Mouse (Mus musculus) lung, postnatal 14 days (tissue): ENCODE results near the gene Ppp1cc.
"Not testable (repeated sequence)": the region's sequence is repeated elsewhere in the genome, so short reads cannot be mapped to it uniquely, and the experiment has no call there.

Experiments
- DNase-seq: peaks from one replicate; pipeline ENCODE4 v3.0.0; 2021

Ppp1cc gene

GRCm38 (mm10) chr5:122166636-122167161 is 8.6 kb downstream of the Ppp1cc start:
- no peak for DNase-seq

- no peak for DNase-seq
Measured at GRCm38 (mm10) chr5:122168344-122169069, 10.4 kb downstream of the Ppp1cc start.

- no peak for DNase-seq
Measured at GRCm38 (mm10) chr5:122171058-122171457, 13.0 kb downstream of the Ppp1cc start.

- DNase-seq: no peak
Measured at GRCm38 (mm10) chr5:122175402-122175801, 17.3 kb downstream of the Ppp1cc start.

- no peak for DNase-seq
Measured at GRCm38 (mm10) chr5:122175961-122176360, 17.9 kb downstream of the Ppp1cc start.

- DNase-seq: peak; percentile 72
Measured at GRCm38 (mm10) chr5:122176398-122176797, 18.3 kb downstream of the Ppp1cc start.

- DNase-seq: no peak
Measured at GRCm38 (mm10) chr5:122179665-122180064, 21.6 kb downstream of the Ppp1cc start.

- DNase-seq: no peak
Measured at GRCm38 (mm10) chr5:122184283-122184806, 26.3 kb downstream of the Ppp1cc start.

GRCm38 (mm10) chr5:122184858-122185257 is 26.8 kb downstream of the Ppp1cc start:
- DNase-seq: not testable (repeated sequence)

GRCm38 (mm10) chr5:122189115-122189514 is 31.0 kb downstream of the Ppp1cc start:
- DNase-seq: no peak

- DNase-seq: no peak
Measured at GRCm38 (mm10) chr5:122190465-122190864, 32.4 kb downstream of the Ppp1cc start.

GRCm38 (mm10) chr5:122191269-122192063 is 33.4 kb downstream of the Ppp1cc start:
- DNase-seq: no peak

- no peak for DNase-seq
Measured at GRCm38 (mm10) chr5:122192347-122192746, 34.3 kb downstream of the Ppp1cc start.

- DNase-seq: no peak
Measured at GRCm38 (mm10) chr5:122200872-122201271, 42.8 kb downstream of the Ppp1cc start.

GRCm38 (mm10) chr5:122201904-122202303 is 43.8 kb downstream of the Ppp1cc start:
- DNase-seq: no peak

GRCm38 (mm10) chr5:122204180-122204579 is 46.1 kb downstream of the Ppp1cc start:
- DNase-seq: no peak

- DNase-seq: no peak
Measured at GRCm38 (mm10) chr5:122206475-122206874, 48.4 kb downstream of the Ppp1cc start, which contains the start of gene Hvcn1. Gene Hvcn1 (plus strand): TSS chr5:122206804.

- no peak for DNase-seq
Measured at GRCm38 (mm10) chr5:122208909-122209308, 50.8 kb downstream of the Ppp1cc start.

- peak; percentile 43 for DNase-seq
Measured at GRCm38 (mm10) chr5:122209591-122210368, 51.7 kb downstream of the Ppp1cc start.

- no peak for DNase-seq
Measured at GRCm38 (mm10) chr5:122210890-122211289, 52.8 kb downstream of the Ppp1cc start.

GRCm38 (mm10) chr5:122212125-122212524 is 54.0 kb downstream of the Ppp1cc start:
- DNase-seq: no peak

- not testable (repeated sequence) for DNase-seq
Measured at GRCm38 (mm10) chr5:122212820-122213219, 54.7 kb downstream of the Ppp1cc start.

- no peak for DNase-seq
Measured at GRCm38 (mm10) chr5:122213861-122214260, 55.8 kb downstream of the Ppp1cc start.
